Mouse (Mus musculus) limb, embryonic 15.5 days (tissue): ENCODE data around the gene Ush1c. TPM values are rescaled to one million over a fixed set of nuclear protein-coding genes. Genes with fewer than 3 reads are reported as not detected.

ENCODE experiments used
- ATAC-seq: fragments of 200-750 bp; cut with Nextera tagmentation; 2 replicates; pipeline ENCODE4 v1.8.0; 2017; ENCODE audit warnings: low read depth, moderate TSS enrichment; ENCODE audit not compliant: insufficient number of reproducible peaks, low FRiP score, low TSS enrichment
- H3K27ac ChIP-seq: fragments of 300-500 bp; sonication (generic); 2 replicates; pipeline ENCODE4 v1.5.1; 2015; ENCODE audit warnings: moderate library complexity, mild to moderate bottlenecking, inconsistent platforms
- H3K27me3 ChIP-seq: fragments of 300-500 bp; sonication (generic); 2 replicates; pipeline ENCODE4 v1.6.1; 2015; ENCODE audit warnings: inconsistent platforms
- H3K36me3 ChIP-seq: fragments of 300-500 bp; sonication (generic); 2 replicates; pipeline ENCODE4 v1.6.1; 2015; ENCODE audit warnings: inconsistent platforms
- H3K4me1 ChIP-seq: fragments of 300-500 bp; sonication (generic); 2 replicates; pipeline ENCODE4 v1.6.1; 2015; ENCODE audit warnings: inconsistent platforms
- H3K4me2 ChIP-seq: fragments of 300-500 bp; sonication (generic); 2 replicates; pipeline ENCODE4 v1.6.1; 2015; ENCODE audit warnings: mild to moderate bottlenecking, inconsistent platforms
- H3K4me3 ChIP-seq: fragments of 300-500 bp; sonication (generic); 2 replicates; pipeline ENCODE4 v1.5.1; 2015; ENCODE audit warnings: mild to moderate bottlenecking, inconsistent platforms
- H3K9ac ChIP-seq: fragments of 300-500 bp; sonication (generic); 2 replicates; pipeline ENCODE4 v1.6.1; 2015; ENCODE audit warnings: inconsistent platforms
- H3K9me3 ChIP-seq: fragments of 300-500 bp; sonication (generic); 2 replicates; pipeline ENCODE4 v1.6.1; 2016; ENCODE audit warnings: inconsistent platforms
- WGBS: fragments of 180-500 bp; shearing (Covaris S2); methylation state at CpG from one replicate; pipeline ENCODE4 v1.1.7; 2015; 5-methylcytosine and 5-hydroxymethylcytosine counted together
- polyA plus RNA-seq: library from polyadenylated mRNA; unstranded; fragments of >200 nt; fragmentation: Nextera tagmentation; extraction: Ambion mirVana; gene quantifications from 2 replicates; pipeline ENCODE4 v1.2.1, GENCODE M21; 2015

Ush1c gene
- polyA plus RNA-seq, 1 experiment from 2014 or later = 0.17 TPM

GRCm38 (mm10) chr7:46161615-46162014, 76.7 kb downstream of the Ush1c start:
- WGBS = 31% methylated on average over 3 of the region's 3 CpGs
- H3K9me3 ChIP-seq = no peaks in the 10 kb centered on the region

GRCm38 (mm10) chr7:46157746-46158145, 80.6 kb downstream of the Ush1c start:
- H3K27ac ChIP-seq = no peak overlapping the region
- no peak for ATAC-seq

More at GRCm38 (mm10) chr7:46161615-46162014, 76.7 kb downstream of the Ush1c start:
- Histone ChIP-seq H3K9ac (no peak overlapping the region), H3K4me3 (no peak overlapping the region), H3K27ac (no peak overlapping the region), H3K36me3 (no peaks in the 10 kb centered on the region), H3K27me3 (no peaks in the 10 kb centered on the region), H3K4me1 (no peaks in the 10 kb centered on the region), H3K4me2 (no peak overlapping the region)
- no peak for ATAC-seq

GRCm38 (mm10) chr7:46154498-46155488, 83.5 kb downstream of the Ush1c start:
- H3K4me1 ChIP-seq = no peaks in the 10 kb centered on the region
- no peak for ATAC-seq
- H3K9ac ChIP-seq = no peak overlapping the region
- no peak overlapping the region for H3K27ac ChIP-seq
- H3K9me3 ChIP-seq = no peaks in the 10 kb centered on the region
- no peak overlapping the region for H3K4me2 ChIP-seq
- no peak overlapping the region for H3K4me3 ChIP-seq
- peaks cover 5% of the 10 kb centered on the region; the same call in 1 of the 2 replicates for H3K27me3 ChIP-seq
- WGBS = 32% methylated on average over 18 of the region's 18 CpGs
- H3K36me3 ChIP-seq = no peaks in the 10 kb centered on the region

More at GRCm38 (mm10) chr7:46157746-46158145, 80.6 kb downstream of the Ush1c start:
- Histone ChIP-seq H3K4me1 (no peaks in the 10 kb centered on the region), H3K36me3 (no peaks in the 10 kb centered on the region), H3K9ac (no peak overlapping the region), H3K9me3 (no peaks in the 10 kb centered on the region), H3K4me2 (no peak overlapping the region), H3K4me3 (no peak overlapping the region), H3K27me3 (peaks cover 5% of the 10 kb centered on the region; the same call in 1 of the 2 replicates)
- WGBS = 70% methylated on average over 7 of the region's 7 CpGs

- no peak overlapping the region for H3K9ac ChIP-seq
- no peaks in the 10 kb centered on the region for H3K4me1 ChIP-seq
- no peaks in the 10 kb centered on the region for H3K36me3 ChIP-seq
- H3K4me3 ChIP-seq = no peak overlapping the region
- H3K27ac ChIP-seq = no peak overlapping the region
- H3K4me2 ChIP-seq = no peak overlapping the region
- ATAC-seq = no peak
- peaks cover 5% of the 10 kb centered on the region; the same call in 1 of the 2 replicates for H3K27me3 ChIP-seq
- 66% methylated on average over 9 of the region's 9 CpGs for WGBS
- H3K9me3 ChIP-seq = no peaks in the 10 kb centered on the region
Observed at GRCm38 (mm10) chr7:46152819-46153351, 85.4 kb downstream of the Ush1c start.

GRCm38 (mm10) chr7:46147417-46147816, 90.9 kb downstream of the Ush1c start:
- no peak overlapping the region for H3K9ac ChIP-seq
- ATAC-seq = no peak
- WGBS = 91% methylated on average over 7 of the region's 7 CpGs

GRCm38 (mm10) chr7:46146675-46147308, 91.5 kb downstream of the Ush1c start:
- H3K4me3 ChIP-seq = no peak overlapping the region
- H3K4me1 ChIP-seq = no peaks in the 10 kb centered on the region
- no peak for ATAC-seq
- H3K9me3 ChIP-seq = no peaks in the 10 kb centered on the region
- no peak overlapping the region for H3K27ac ChIP-seq
- H3K9ac ChIP-seq = no peak overlapping the region
- H3K27me3 ChIP-seq = no peaks in the 10 kb centered on the region
- no peak overlapping the region for H3K4me2 ChIP-seq
- 83% methylated on average over 7 of the region's 7 CpGs for WGBS
- H3K36me3 ChIP-seq = no peaks in the 10 kb centered on the region

More at GRCm38 (mm10) chr7:46147417-46147816, 90.9 kb downstream of the Ush1c start:
- Histone ChIP-seq H3K4me2 (no peak overlapping the region), H3K9me3 (no peaks in the 10 kb centered on the region), H3K27me3 (no peaks in the 10 kb centered on the region), H3K36me3 (no peaks in the 10 kb centered on the region), H3K4me1 (no peaks in the 10 kb centered on the region), H3K4me3 (no peak overlapping the region), H3K27ac (no peak overlapping the region)

Other genes starting within 250 kb of the Ush1c start
- 0.29 and 0.35 TPM in 2 replicates for gene Abcc6, start 208.2 kb downstream of the Ush1c start, polyA plus RNA-seq
- gene Nomo1, start 204.8 kb downstream of the Ush1c start, polyA plus RNA-seq = 32.4 and 35.3 TPM in 2 replicates
- 0.18 and 0.92 TPM in 2 replicates for gene Kcnj11, start 137.7 kb downstream of the Ush1c start, polyA plus RNA-seq
- gene Abcc8, start 58.5 kb downstream of the Ush1c start, polyA plus RNA-seq = 1.0 and 2.5 TPM in 2 replicates
- 0.54 and 0.56 TPM in 2 replicates for gene Otog, start 2.5 kb upstream of the Ush1c start, polyA plus RNA-seq
- 35.8 and 56.9 TPM in 2 replicates for gene Myod1, start 138.0 kb upstream of the Ush1c start, polyA plus RNA-seq
- gene Kcnc1, start 158.0 kb upstream of the Ush1c start, polyA plus RNA-seq = 0.37 and 0.45 TPM in 2 replicates